Mouse (Mus musculus) intestine, postnatal 0 days (tissue): ENCODE results near the gene Ofcc1. TPM values are rescaled to one million over a fixed set of nuclear protein-coding genes. Genes with fewer than 3 reads are reported as not detected.

Source experiments
- ATAC-seq: fragments of 200-750 bp; cut with Nextera tagmentation; 2 replicates; pipeline ENCODE4 v1.8.0; 2017; ENCODE audit warnings: mild to moderate bottlenecking, moderate TSS enrichment, moderate library complexity
- H3K27ac ChIP-seq: fragments of 300-500 bp; sonication (generic); 2 replicates; pipeline ENCODE4 v1.5.1; 2014; ENCODE audit warnings: mild to moderate bottlenecking, low read depth, low read length, moderate library complexity
- H3K27me3 ChIP-seq: fragments of 300-500 bp; sonication (generic); replicated peaks from 2 replicates; pipeline ENCODE4 v1.6.1; 2014; ENCODE audit warnings: low read length, mixed read lengths; ENCODE audit not compliant: control insufficient read depth, insufficient read depth
- H3K36me3 ChIP-seq: fragments of 300-500 bp; sonication (generic); 2 replicates; pipeline ENCODE4 v1.6.1; 2014; ENCODE audit warnings: mild to moderate bottlenecking, moderate library complexity; ENCODE audit not compliant: control insufficient read depth, insufficient read depth
- H3K4me1 ChIP-seq: fragments of 300-500 bp; sonication (generic); replicated peaks from 2 replicates; pipeline ENCODE4 v1.6.1; 2014; ENCODE audit warnings: antibody characterized with exemption, low read length, mixed read lengths; ENCODE audit not compliant: control insufficient read depth, insufficient read depth
- H3K4me2 ChIP-seq: fragments of 300-500 bp; sonication (generic); replicated peaks from 2 replicates; pipeline ENCODE4 v1.6.1; 2014; ENCODE audit warnings: low read depth, mild to moderate bottlenecking, moderate library complexity
- H3K4me3 ChIP-seq: fragments of 300-500 bp; sonication (generic); 2 replicates; pipeline ENCODE4 v1.5.1; 2014; ENCODE audit warnings: low read depth, low read length
- H3K9ac ChIP-seq: fragments of 300-500 bp; sonication (generic); 2 replicates; pipeline ENCODE4 v1.6.1; 2014; ENCODE audit warnings: mild to moderate bottlenecking, low read depth, low read length
- H3K9me3 ChIP-seq: fragments of 300-500 bp; sonication (generic); 2 replicates; pipeline ENCODE4 v1.6.1; 2016; ENCODE audit warnings: mixed run types; ENCODE audit not compliant: control insufficient read depth
- CTCF ChIP-seq: sonication (generic); IDR thresholded peaks from 2 replicates; pipeline ENCODE4 v1.5.1; 2016; ENCODE audit warnings: low read depth, mild to moderate bottlenecking, control low read depth, antibody characterized with exemption, moderate library complexity
- WGBS: fragments of 180-500 bp; shearing (Covaris S2); extraction: QIAGEN DNeasy Blood & Tissue Kit; methylation state at CpG from one replicate; pipeline ENCODE4 v1.1.7; 2014; 5-methylcytosine and 5-hydroxymethylcytosine counted together
- polyA plus RNA-seq: library from polyadenylated mRNA; unstranded; fragments of >200 nt; fragmentation: Nextera tagmentation; extraction: Ambion mirVana; gene quantifications from 2 replicates; pipeline ENCODE4 v1.2.1, GENCODE M21; 2015

Ofcc1 gene
- polyA plus RNA-seq, 1 experiment from 2014 or later = not detected

DNA sequence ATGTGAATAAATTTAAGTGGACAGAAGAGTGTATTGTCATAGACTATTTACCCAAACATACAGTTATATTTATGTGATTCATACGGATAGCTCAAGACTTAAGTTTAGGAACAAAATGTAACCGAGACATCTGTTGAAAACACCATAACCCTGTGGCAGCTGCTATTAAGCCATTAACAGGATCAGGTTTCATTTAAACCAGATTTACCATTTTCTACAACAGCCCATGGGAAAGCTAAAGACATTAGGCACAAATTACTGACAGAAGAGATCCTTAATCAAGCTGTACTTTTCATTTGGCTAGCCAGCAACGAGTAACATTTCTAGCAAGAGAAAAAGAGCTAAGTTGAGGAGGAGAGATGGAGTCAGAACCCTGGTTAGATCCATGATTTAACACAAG lies 179.5 kb downstream of the Ofcc1 start:
- Histone ChIP-seq H3K9ac (no peak overlapping the region), H3K4me1 (no peaks in the 10 kb centered on the region), H3K4me3 (no peak overlapping the region), H3K4me2 (no peak overlapping the region), H3K27ac (no peak overlapping the region), H3K27me3 (no peaks in the 10 kb centered on the region), H3K36me3 (no peaks in the 10 kb centered on the region), H3K9me3 (no peaks in the 10 kb centered on the region)
- TF ChIP-seq CTCF = no peak
- ATAC-seq = no peak
- WGBS = 74% methylated on average over 3 of the region's 3 CpGs

DNA sequence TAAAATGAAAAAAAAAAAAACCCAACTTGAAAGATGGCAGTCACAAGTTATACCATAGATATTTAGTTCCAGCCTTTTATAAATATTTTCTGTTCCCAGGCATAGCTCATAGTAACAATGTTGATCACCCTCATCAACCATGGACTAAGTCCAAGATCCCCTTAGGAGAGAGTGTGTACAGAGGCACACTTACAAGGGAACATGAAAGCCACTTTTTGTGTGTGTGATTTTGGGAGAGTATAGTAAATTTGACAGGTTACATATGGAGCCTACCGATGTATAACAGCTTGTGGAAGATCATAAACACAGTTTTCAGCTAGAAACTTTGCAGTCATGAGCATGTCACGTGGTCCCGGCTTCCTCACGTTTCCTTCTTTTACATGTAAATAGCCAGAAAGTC lies 189.5 kb downstream of the Ofcc1 start:
- H3K36me3 ChIP-seq = no peaks in the 10 kb centered on the region
- H3K9me3 ChIP-seq = no peaks in the 10 kb centered on the region
- no peak for ATAC-seq
- H3K4me2 ChIP-seq = no peak overlapping the region
- H3K27ac ChIP-seq = no peak overlapping the region
- H3K4me1 ChIP-seq = no peaks in the 10 kb centered on the region
- TF ChIP-seq CTCF = no peak
- no peaks in the 10 kb centered on the region for H3K27me3 ChIP-seq
- WGBS = 68% methylated on average over 4 of the region's 4 CpGs
- H3K4me3 ChIP-seq = no peak overlapping the region
- H3K9ac ChIP-seq = no peak overlapping the region

DNA sequence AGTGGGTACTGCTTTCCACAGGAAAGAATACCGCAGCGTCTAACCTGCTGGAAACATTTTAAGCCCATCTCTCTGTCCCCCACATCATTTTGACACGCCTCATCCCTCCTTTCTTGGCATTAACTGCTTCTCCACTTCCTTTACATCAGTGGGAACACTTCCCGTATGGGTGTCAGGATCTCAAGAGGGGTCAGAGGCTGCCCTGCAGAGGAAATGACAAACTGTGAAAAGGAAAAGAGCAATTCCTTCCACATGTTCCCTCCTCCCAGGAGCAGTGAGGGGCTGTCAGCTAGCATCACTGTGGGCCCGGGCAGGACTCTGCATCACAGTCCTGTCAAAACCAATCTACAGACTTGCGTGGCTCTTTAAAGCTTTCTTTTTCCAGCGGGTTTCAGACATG lies 193.4 kb downstream of the Ofcc1 start:
- H3K4me2 ChIP-seq = no peak overlapping the region
- no peak for TF ChIP-seq CTCF
- H3K9ac ChIP-seq = no peak overlapping the region
- no peak for ATAC-seq
- WGBS = 53% methylated on average over 7 of the region's 7 CpGs
- no peaks in the 10 kb centered on the region for H3K9me3 ChIP-seq
- H3K27me3 ChIP-seq = no peaks in the 10 kb centered on the region
- no peak overlapping the region for H3K27ac ChIP-seq
- H3K4me3 ChIP-seq = no peak overlapping the region
- no peaks in the 10 kb centered on the region for H3K36me3 ChIP-seq
- H3K4me1 ChIP-seq = no peaks in the 10 kb centered on the region

DNA sequence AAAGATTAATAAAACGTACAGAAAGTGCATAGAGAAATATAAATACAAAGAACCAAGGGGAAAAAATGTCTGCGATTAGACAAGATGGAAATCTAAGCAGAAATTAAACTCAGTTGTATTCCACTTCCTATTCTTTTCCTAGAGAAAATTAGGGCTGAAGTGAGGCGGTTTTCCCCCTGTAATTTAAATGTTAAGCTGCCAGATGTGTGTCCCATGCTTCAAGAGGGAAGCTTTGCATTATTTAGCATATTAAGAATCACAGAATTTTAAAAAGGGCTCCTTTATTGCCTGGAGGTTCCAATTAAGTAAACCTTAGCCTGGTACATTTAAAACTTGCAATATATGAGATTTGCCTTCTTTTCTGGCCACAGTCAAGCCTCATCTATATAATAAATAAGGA lies 205.8 kb downstream of the Ofcc1 start:
- no peak for ATAC-seq
- Histone ChIP-seq H3K27ac (no peak overlapping the region), H3K4me1 (no peaks in the 10 kb centered on the region), H3K36me3 (no peaks in the 10 kb centered on the region), H3K9me3 (no peaks in the 10 kb centered on the region), H3K9ac (no peak overlapping the region), H3K4me3 (no peak overlapping the region), H3K27me3 (no peaks in the 10 kb centered on the region), H3K4me2 (no peak overlapping the region)
- WGBS = 64% methylated on average over 3 of the region's 3 CpGs
- no peak for TF ChIP-seq CTCF

DNA sequence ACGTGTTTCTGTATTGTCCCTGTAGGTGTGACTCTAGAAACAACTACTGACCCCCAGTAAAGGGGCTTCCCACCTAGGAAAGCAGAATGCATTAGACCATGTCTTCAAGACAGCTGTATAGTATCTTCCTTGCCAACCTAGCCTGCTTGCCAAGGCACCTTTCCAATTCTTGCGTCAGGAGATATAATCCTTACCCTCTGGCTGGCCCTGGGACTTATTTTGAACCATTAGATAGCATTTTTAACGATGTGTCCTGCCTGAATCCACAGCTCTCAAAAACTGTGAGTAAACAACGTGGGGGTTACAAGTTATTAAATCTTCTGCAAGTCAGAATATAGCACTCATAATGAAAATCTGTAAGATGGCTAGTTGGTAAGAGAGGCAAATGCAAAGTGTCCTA lies 221.3 kb downstream of the Ofcc1 start:
- no peak for ATAC-seq
- no peak for TF ChIP-seq CTCF
- no peaks in the 10 kb centered on the region for H3K4me1 ChIP-seq
- WGBS = 80% methylated on average over 4 of the region's 4 CpGs
- no peaks in the 10 kb centered on the region for H3K36me3 ChIP-seq
- no peak overlapping the region for H3K9ac ChIP-seq
- no peak overlapping the region for H3K27ac ChIP-seq
- no peak overlapping the region for H3K4me3 ChIP-seq
- no peaks in the 10 kb centered on the region for H3K27me3 ChIP-seq
- no peaks in the 10 kb centered on the region for H3K9me3 ChIP-seq
- no peak overlapping the region for H3K4me2 ChIP-seq

DNA sequence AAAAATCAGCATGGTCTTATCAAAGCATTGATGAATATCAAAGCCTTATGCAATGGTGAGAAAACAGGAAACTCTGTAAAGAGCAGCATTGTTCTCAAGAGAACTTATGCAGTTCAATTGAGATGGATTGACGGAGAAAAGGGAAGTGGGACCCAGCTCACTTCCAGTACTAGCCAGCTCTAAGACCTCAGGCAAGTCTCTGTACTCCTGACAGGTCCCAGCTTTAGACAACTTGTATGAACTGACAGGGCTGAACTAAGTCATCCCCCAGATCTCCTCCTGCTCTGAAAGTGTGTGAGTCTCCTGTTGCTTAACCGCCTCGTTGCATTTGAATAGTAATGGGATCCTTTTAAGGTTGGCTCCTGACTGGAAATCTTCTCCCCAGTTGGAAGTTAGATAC lies 225.2 kb downstream of the Ofcc1 start:
- Histone ChIP-seq H3K4me3 (no peak overlapping the region), H3K4me1 (no peaks in the 10 kb centered on the region), H3K9me3 (no peaks in the 10 kb centered on the region), H3K27me3 (no peaks in the 10 kb centered on the region), H3K9ac (no peak overlapping the region), H3K27ac (no peak overlapping the region), H3K4me2 (no peak overlapping the region), H3K36me3 (no peaks in the 10 kb centered on the region)
- no peak for ATAC-seq
- 57% methylated on average over 3 of the region's 3 CpGs for WGBS
- TF ChIP-seq CTCF = no peak

DNA sequence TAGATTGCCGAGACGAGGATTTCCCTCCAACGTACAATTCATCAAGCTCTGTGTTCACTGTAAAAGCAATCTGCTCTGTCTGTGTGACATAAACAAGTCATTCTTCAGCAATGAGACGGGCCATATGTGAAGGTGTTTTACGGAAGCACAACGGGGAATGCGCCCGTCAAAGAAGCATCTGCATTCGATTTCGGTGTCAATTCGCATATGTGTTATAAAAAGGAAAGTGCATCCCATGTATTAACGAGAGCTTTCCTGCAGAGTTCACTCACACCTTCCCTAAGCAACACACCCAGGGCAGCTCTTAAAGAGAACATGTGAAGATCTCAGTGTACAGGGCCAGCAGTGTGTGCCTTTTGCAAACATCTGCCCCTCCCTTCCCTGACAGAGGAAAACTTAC lies 225.6 kb downstream of the Ofcc1 start:
- no peak for TF ChIP-seq CTCF
- H3K36me3 ChIP-seq = no peaks in the 10 kb centered on the region
- H3K9ac ChIP-seq = no peak overlapping the region
- ATAC-seq = no peak
- whole genome bisulfite sequencing = 52% methylated on average over 12 of the region's 12 CpGs
- no peaks in the 10 kb centered on the region for H3K9me3 ChIP-seq
- no peaks in the 10 kb centered on the region for H3K4me1 ChIP-seq
- no peak overlapping the region for H3K27ac ChIP-seq
- H3K4me2 ChIP-seq = no peak overlapping the region
- no peaks in the 10 kb centered on the region for H3K27me3 ChIP-seq
- no peak overlapping the region for H3K4me3 ChIP-seq
